In genomic region chr10:127596321-127596941, GRCm38 (mm10) we compare ENCODE assay signal across 8 mouse cellular contexts. TPM values are rescaled to one million over a fixed set of nuclear protein-coding genes. Genes with fewer than 3 reads are reported as not detected.
DNase-seq lines count a peak whose midpoint lies in the region; ATAC-seq and TF ChIP-seq lines count a peak whose summit lies in the region.

No protein-coding gene starts in this region.

- TF ChIP-seq CTCF in heart, adult 2 months (IDR thresholded peaks at IDR 0.05) = no peak

- no peaks in the 10 kb centered on the region for H3K9me3 ChIP-seq in liver, embryonic 13.5 days (replicated peaks)
- H3K9me3 ChIP-seq in stomach, embryonic 16.5 days (replicated peaks; ENCODE audit: control insufficient read depth, low read length) = no peaks in the 10 kb centered on the region

- intact Hi-C loops in heart, adult 2 months (cut with DNase I) = no loop called here

- 48% methylated on average over 7 of the region's 7 CpGs for WGBS in heart, adult 2 months
- 26% methylated on average over 7 of the region's 7 CpGs for WGBS in liver, embryonic 13.5 days (ENCODE audit: insufficient replicate concordance)
- WGBS in stomach, embryonic 16.5 days = 36% methylated on average over 7 of the region's 7 CpGs

- peak overlapping the region; percentile 53 for H3K27ac ChIP-seq in heart, adult 2 months
- peak overlapping the region; percentile 42; the same call in 1 of the 2 replicates for H3K27ac ChIP-seq in liver, embryonic 13.5 days
- H3K27ac ChIP-seq in stomach, embryonic 16.5 days (ENCODE audit: low read length) = peak overlapping the region; percentile 80

- no peak overlapping the region for H3K9ac ChIP-seq in heart, adult 2 months (ENCODE audit: low read depth, low read length)
- no peak overlapping the region for H3K9ac ChIP-seq in liver, embryonic 13.5 days
- peak overlapping the region; percentile 43; the same call in 1 of the 2 replicates for H3K9ac ChIP-seq in stomach, embryonic 16.5 days (ENCODE audit: low read length)

- H3K4me1 ChIP-seq in heart, adult 2 months (ENCODE audit: control insufficient read depth, insufficient read depth, low read length) = peaks cover 25% of the 10 kb centered on the region
- peaks cover 66% of the 10 kb centered on the region for H3K4me1 ChIP-seq in liver, embryonic 13.5 days (replicated peaks)
- peaks cover 67% of the 10 kb centered on the region for H3K4me1 ChIP-seq in stomach, embryonic 16.5 days (ENCODE audit: control insufficient read depth, insufficient read depth, low read length)

- H3K4me2 ChIP-seq in liver, embryonic 13.5 days = no peak overlapping the region
- H3K4me2 ChIP-seq in stomach, embryonic 16.5 days (ENCODE audit: low read depth, low read length) = no peak overlapping the region

- H3K36me3 ChIP-seq in heart, adult 2 months (ENCODE audit: control insufficient read depth, insufficient read depth, low read length) = no peaks in the 10 kb centered on the region
- peaks cover 16% of the 10 kb centered on the region for H3K36me3 ChIP-seq in liver, embryonic 13.5 days
- H3K36me3 ChIP-seq in stomach, embryonic 16.5 days (ENCODE audit: control insufficient read depth, insufficient read depth, low read length) = 0 out of 2 replicates have a peak, but pooled peaks cover 4% of the 10 kb centered on the region

- DNase-seq in frontal cortex, postnatal 10 days (ENCODE audit: low spot score in 2 of 2) = no peak
- DNase-seq in ovary, postnatal 36 days (ENCODE audit: low spot score) = peak; percentile 69
- no peak for DNase-seq in ovary, postnatal 14 days (ENCODE audit: low spot score)
- peak; percentile 57 to 68 for DNase-seq in heart, adult 2 months
- no peak for DNase-seq in liver, embryonic 13.5 days
- DNase-seq in spleen, postnatal 36 days (ENCODE audit: low spot score in 2 of 2) = no peak

- no peak for TF ChIP-seq POLR2A in heart, adult 2 months (IDR thresholded peaks at IDR 0.05; ENCODE audit: insufficient read depth, low read depth, low read length)

- H3K27me3 ChIP-seq in heart, adult 2 months (ENCODE audit: control insufficient read depth, insufficient read depth, low read length) = no peaks in the 10 kb centered on the region
- H3K27me3 ChIP-seq in liver, embryonic 13.5 days = no peaks in the 10 kb centered on the region
- H3K27me3 ChIP-seq in stomach, embryonic 16.5 days (ENCODE audit: control insufficient read depth, insufficient read depth, low read length) = no peaks in the 10 kb centered on the region

- 0 out of 2 replicates have a peak, but pooled peaks have one; percentile 38 for TF ChIP-seq EP300 in heart, adult 2 months (IDR thresholded peaks at IDR 0.05; ENCODE audit: insufficient read depth, low read depth, low read length)

- no peak overlapping the region for H3K4me3 ChIP-seq in heart, adult 2 months
- H3K4me3 ChIP-seq in liver, embryonic 13.5 days (replicated peaks) = no peak overlapping the region
- no peak overlapping the region for H3K4me3 ChIP-seq in stomach, embryonic 16.5 days (replicated peaks; ENCODE audit: low read length)

- no peaks in the 10 kb centered on the region for H3K79me2 ChIP-seq in heart, adult 2 months (replicated peaks; ENCODE audit: control insufficient read depth, insufficient read depth, low read length)

- 0 out of 2 replicates have a peak, but pooled peaks have one; percentile 2 for ATAC-seq in frontal cortex, adult (ENCODE audit: low TSS enrichment)
- no peak; the same call in 1 of the 2 replicates for ATAC-seq in liver, embryonic 13.5 days (ENCODE audit: low read depth)
- peak; percentile 34; the same call in 1 of the 2 replicates for ATAC-seq in stomach, embryonic 16.5 days (ENCODE audit: insufficient read depth, low FRiP score)

RNA-seq across cellular contexts. Expression of gene Lrp1, which starts 24.5 kb away (rescaled TPM):
- 10 to 100 TPM; 74.0 to 79.5 TPM for total RNA-seq in heart, adult 2 months (2021)
- 74.1 and 83.7 TPM in 2 replicates for polyA plus RNA-seq in heart, adult 2 months (2012; rRNA removed)
- 15.1 and 16.9 TPM in 2 replicates for polyA plus RNA-seq in liver, embryonic 13.5 days (2015; fragmentation: Nextera tagmentation; extraction: Ambion mirVana)
- 95.6 and 102 TPM in 2 replicates for polyA plus RNA-seq in stomach, embryonic 16.5 days (2015; fragmentation: Nextera tagmentation; extraction: Ambion mirVana)

RNA-seq across cellular contexts. Expression of gene Stat6, which starts 46.4 kb away (rescaled TPM):
- total RNA-seq in heart, adult 2 months (2021) = 10 to 100 TPM; 43.7 to 43.9 TPM
- polyA plus RNA-seq in heart, adult 2 months (2012; rRNA removed) = 49.5 and 61.7 TPM in 2 replicates
- 12.3 and 15.5 TPM in 2 replicates for polyA plus RNA-seq in liver, embryonic 13.5 days (2015; fragmentation: Nextera tagmentation; extraction: Ambion mirVana)
- 49.7 and 60.3 TPM in 2 replicates for polyA plus RNA-seq in stomach, embryonic 16.5 days (2015; fragmentation: Nextera tagmentation; extraction: Ambion mirVana)

Comparison
In these comparisons a context has a peak if more than half of its experiments do, and no peak if none do; other contexts are left out.
1. DNase-seq: peak in ovary, postnatal 36 days (single experiment) and heart, adult 2 months (2 of 2); none in frontal cortex, postnatal 10 days (0 of 2), ovary, postnatal 14 days (single experiment), liver, embryonic 13.5 days (single experiment) and spleen, postnatal 36 days (0 of 2).
2. Peak in every context shown above with its lines, with median percentiles within 50 percentile points of each other: H3K27ac ChIP-seq.